Mouse (Mus musculus) forebrain, embryonic 11.5 days (tissue): ENCODE results near the gene Gli3. TPM values are rescaled to one million over a fixed set of nuclear protein-coding genes. Genes with fewer than 3 reads are reported as not detected.

Experiments used
- ATAC-seq: fragments of 200-750 bp; cut with Nextera tagmentation; replicated peaks from 2 replicates; pipeline ENCODE4 v1.8.0; 2017; ENCODE audit warnings: moderate TSS enrichment; ENCODE audit not compliant: low FRiP score
- DNase-seq: peaks from one replicate; pipeline ENCODE4 v3.0.0-alpha.2; 2017; ENCODE audit warnings: low spot score
- H3K27ac ChIP-seq: fragments of 300-500 bp; sonication (generic); 2 replicates; pipeline ENCODE4 v1.5.1; 2014; ENCODE audit warnings: low read depth, low read length
- H3K27me3 ChIP-seq: fragments of 300-500 bp; sonication (generic); 2 replicates; pipeline ENCODE4 v1.6.1; 2014; ENCODE audit warnings: mild to moderate bottlenecking, low read length, mixed read lengths; ENCODE audit not compliant: control insufficient read depth, insufficient read depth
- H3K36me3 ChIP-seq: fragments of 300-500 bp; sonication (generic); 2 replicates; pipeline ENCODE4 v1.6.1; 2014; ENCODE audit warnings: mild to moderate bottlenecking, low read length, moderate library complexity, mixed read lengths; ENCODE audit not compliant: control insufficient read depth, insufficient read depth
- H3K4me1 ChIP-seq: fragments of 300-500 bp; sonication (generic); replicated peaks from 2 replicates; pipeline ENCODE4 v1.6.1; 2014; ENCODE audit warnings: low read length, mixed read lengths; ENCODE audit not compliant: control insufficient read depth, insufficient read depth
- H3K4me2 ChIP-seq: fragments of 300-500 bp; sonication (generic); 2 replicates; pipeline ENCODE4 v1.6.1; 2014; ENCODE audit warnings: low read depth, mild to moderate bottlenecking, low read length, moderate library complexity, mixed read lengths; ENCODE audit not compliant: severe bottlenecking
- H3K4me3 ChIP-seq: fragments of 300-500 bp; sonication (generic); 2 replicates; pipeline ENCODE4 v1.5.1; 2014; ENCODE audit warnings: low read depth, low read length
- H3K9ac ChIP-seq: fragments of 300-500 bp; sonication (generic); 2 replicates; pipeline ENCODE4 v1.6.1; 2014; ENCODE audit warnings: low read length
- H3K9me3 ChIP-seq: fragments of 300-500 bp; sonication (generic); 2 replicates; pipeline ENCODE4 v1.6.1; 2016; ENCODE audit warnings: low read length, mixed read lengths; ENCODE audit not compliant: control insufficient read depth
- WGBS: fragments of 180-500 bp; shearing (Covaris S2); extraction: QIAGEN DNeasy Blood & Tissue Kit; methylation state at CpG from one replicate; pipeline ENCODE4 v1.1.7; 2014; 5-methylcytosine and 5-hydroxymethylcytosine counted together
- polyA plus RNA-seq: library from polyadenylated mRNA; unstranded; fragments of >200 nt; fragmentation: Nextera tagmentation; extraction: Ambion mirVana; gene quantifications from 2 replicates; pipeline ENCODE4 v1.2.1, GENCODE M21; 2014

The Gli3 gene
- polyA plus RNA-seq: 67.0 and 68.0 TPM in 2 replicates

DNA sequence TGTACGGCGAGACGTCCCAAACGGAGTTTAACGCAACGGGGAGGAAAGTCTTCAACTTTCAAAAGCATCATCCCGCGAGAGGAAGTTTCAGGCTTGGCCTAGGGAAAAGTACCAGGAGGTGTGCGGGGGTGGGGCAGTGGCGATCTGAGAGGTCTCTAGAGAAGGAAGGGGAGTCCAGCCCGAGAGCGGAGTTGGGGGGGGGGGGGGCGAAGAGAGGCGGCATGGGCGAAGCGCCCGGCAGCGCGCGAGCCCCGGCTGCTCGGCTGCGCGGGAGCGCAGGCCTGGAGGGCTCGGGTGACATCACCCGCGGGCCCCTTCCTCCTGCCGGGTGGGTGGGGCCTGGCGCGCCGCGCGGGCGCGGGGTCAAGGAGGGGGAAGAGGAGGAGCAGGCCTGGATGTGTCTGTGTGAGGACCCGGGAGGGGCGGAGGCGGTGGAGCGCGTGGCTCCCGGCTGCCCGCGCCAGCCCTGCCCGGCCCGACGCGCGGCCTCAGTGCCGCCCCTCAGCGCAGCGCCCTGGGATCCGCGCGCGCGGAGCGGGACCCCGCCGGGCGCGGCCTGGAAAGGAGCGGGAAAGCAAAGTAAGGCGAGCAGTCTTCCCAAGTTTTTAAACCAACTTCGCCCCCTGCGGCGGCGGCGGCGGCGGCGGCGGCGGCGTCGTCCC is at the start of gene Gli3:
Gene Gli3, plus strand, starts transcription at position 406 of the 662 bp plus-strand sequence.
- H3K27me3 ChIP-seq: no peaks in the 10 kb centered on the region
- WGBS: under 1% methylated on average over 54 of the region's 76 CpGs
- no peaks in the 10 kb centered on the region for H3K36me3 ChIP-seq
- peak within 1 kb of the TSS; percentile 62 for H3K4me2 ChIP-seq
- H3K9me3 ChIP-seq: no peaks in the 10 kb centered on the region
- DNase-seq (peak; percentile 97), ATAC-seq (peak; percentile 95)
- no peaks in the 10 kb centered on the region; the same call in 1 of the 2 replicates for H3K4me1 ChIP-seq
- peak within 1 kb of the TSS; percentile 93 for H3K4me3 ChIP-seq
- peak within 1 kb of the TSS; percentile 99 for H3K27ac ChIP-seq
- H3K9ac ChIP-seq: peak within 1 kb of the TSS; percentile 99

DNA sequence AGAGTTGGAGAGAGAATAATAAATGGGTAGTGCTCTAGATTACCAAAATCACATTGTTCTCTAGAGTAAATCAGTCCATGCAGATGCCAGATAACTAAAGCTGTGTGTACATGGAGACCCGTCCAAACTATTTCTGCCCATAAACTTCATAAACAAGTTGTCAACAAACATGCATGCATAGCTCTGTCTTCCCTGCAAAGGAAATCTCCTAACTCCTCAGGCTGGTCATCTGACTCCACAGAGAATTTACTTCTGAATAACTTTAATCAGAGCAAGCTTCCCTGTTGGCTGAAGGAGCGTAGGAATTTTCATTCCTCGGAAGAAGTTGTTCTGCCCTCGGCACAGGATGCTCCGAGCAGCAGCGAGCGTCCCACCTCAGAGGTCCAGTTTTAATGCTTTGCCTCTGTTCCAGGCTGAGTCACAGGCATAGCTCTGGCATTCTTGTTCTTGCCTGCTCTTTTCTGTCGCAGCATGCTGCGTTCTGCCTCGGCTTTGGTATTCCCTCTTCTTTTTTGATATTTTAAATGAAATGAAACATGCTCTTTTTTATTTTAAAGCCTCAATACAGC is 41.8 kb upstream of the Gli3 start:
- WGBS: 57% methylated on average over 10 of the region's 10 CpGs
- no peak overlapping the region for H3K4me3 ChIP-seq
- H3K4me2 ChIP-seq: no peak overlapping the region
- no peak overlapping the region for H3K9ac ChIP-seq
- H3K27ac ChIP-seq: no peak overlapping the region
- H3K36me3 ChIP-seq: no peaks in the 10 kb centered on the region
- DNase-seq: no peak
- no peak for ATAC-seq
- H3K4me1 ChIP-seq: no peaks in the 10 kb centered on the region
- no peaks in the 10 kb centered on the region for H3K9me3 ChIP-seq
- H3K27me3 ChIP-seq: no peaks in the 10 kb centered on the region

DNA sequence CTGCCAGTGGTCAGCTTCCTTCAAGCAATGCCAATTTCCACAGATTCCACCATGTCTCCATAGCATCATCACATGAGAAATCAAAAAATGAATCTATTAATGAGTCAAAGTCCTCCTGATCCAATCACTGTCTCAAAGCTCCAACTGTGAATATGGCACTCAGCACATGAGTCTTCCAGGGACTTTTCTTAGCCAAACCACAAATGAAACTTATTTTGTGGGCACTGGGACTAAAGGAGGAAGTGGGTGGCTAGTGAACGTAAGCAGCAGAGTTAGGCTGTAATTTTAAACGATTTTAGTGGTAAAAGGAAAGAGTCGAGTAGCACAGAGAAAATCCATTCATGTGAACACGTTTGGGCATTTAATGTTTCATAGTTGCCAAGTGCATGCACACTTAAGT is 21.0 kb upstream of the Gli3 start:
- Histone ChIP-seq H3K4me3 (no peak overlapping the region), H3K4me2 (no peak overlapping the region), H3K27me3 (no peaks in the 10 kb centered on the region), H3K27ac (no peak overlapping the region), H3K4me1 (0 out of 2 replicates have a peak, but pooled peaks cover 1% of the 10 kb centered on the region), H3K36me3 (no peaks in the 10 kb centered on the region), H3K9ac (no peak overlapping the region), H3K9me3 (no peaks in the 10 kb centered on the region)
- WGBS: 93% methylated on average over 4 of the region's 4 CpGs
- DNase-seq (no peak), ATAC-seq (no peak)

- Histone ChIP-seq H3K9me3 (no peaks in the 10 kb centered on the region), H3K4me1 (0 out of 2 replicates have a peak, but pooled peaks cover 1% of the 10 kb centered on the region), H3K4me2 (no peak overlapping the region), H3K27me3 (no peaks in the 10 kb centered on the region), H3K27ac (no peak overlapping the region), H3K9ac (no peak overlapping the region), H3K36me3 (no peaks in the 10 kb centered on the region), H3K4me3 (no peak overlapping the region)
- DNase-seq: no peak
- no peak for ATAC-seq
- WGBS: 53% methylated on average over 4 of the region's 4 CpGs
Measured at GRCm38 (mm10) chr13:15444312-15444711, 18.7 kb upstream of the Gli3 start.

DNA sequence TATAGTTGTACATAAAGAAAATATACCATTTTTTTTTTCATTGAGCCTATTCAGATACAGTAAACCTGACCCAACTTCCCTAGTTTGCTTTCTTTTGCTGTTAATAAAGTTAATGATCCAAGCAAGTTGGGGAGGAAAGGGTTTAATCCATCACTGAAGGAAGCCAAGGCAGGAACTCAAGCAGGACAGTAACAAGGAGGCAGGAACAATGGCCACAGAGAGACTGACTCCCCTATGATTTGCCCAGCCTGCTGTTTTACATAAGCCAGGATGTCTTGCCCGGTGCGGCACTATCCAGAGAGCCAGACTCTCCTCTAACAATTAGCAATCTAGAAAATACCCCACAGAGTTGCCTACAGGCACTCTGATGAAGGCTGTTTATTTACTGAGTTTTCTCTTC is 17.4 kb upstream of the Gli3 start:
- 48% methylated on average over 2 of the region's 2 CpGs for WGBS

GRCm38 (mm10) chr13:15446004-15446403 is 17.0 kb upstream of the Gli3 start:
- Histone ChIP-seq H3K4me2 (no peak overlapping the region), H3K9me3 (no peaks in the 10 kb centered on the region), H3K27me3 (no peaks in the 10 kb centered on the region), H3K27ac (no peak overlapping the region), H3K9ac (no peak overlapping the region), H3K4me1 (0 out of 2 replicates have a peak, but pooled peaks cover 1% of the 10 kb centered on the region), H3K4me3 (no peak overlapping the region), H3K36me3 (no peaks in the 10 kb centered on the region)
- ATAC-seq (no peak), DNase-seq (no peak)
- WGBS: 79% methylated on average over 8 of the region's 8 CpGs

More for the DNA sequence above, 17.4 kb upstream of the Gli3 start:
- H3K9ac ChIP-seq: no peak overlapping the region
- DNase-seq (no peak), ATAC-seq (no peak)
- no peaks in the 10 kb centered on the region for H3K27me3 ChIP-seq
- 0 out of 2 replicates have a peak, but pooled peaks cover 1% of the 10 kb centered on the region for H3K4me1 ChIP-seq
- H3K9me3 ChIP-seq: no peaks in the 10 kb centered on the region
- H3K36me3 ChIP-seq: no peaks in the 10 kb centered on the region
- no peak overlapping the region for H3K27ac ChIP-seq
- H3K4me3 ChIP-seq: no peak overlapping the region
- H3K4me2 ChIP-seq: no peak overlapping the region

- no peaks in the 10 kb centered on the region for H3K27me3 ChIP-seq
- DNase-seq (no peak), ATAC-seq (no peak)
- no peak overlapping the region for H3K27ac ChIP-seq
- H3K36me3 ChIP-seq: no peaks in the 10 kb centered on the region
- H3K9me3 ChIP-seq: no peaks in the 10 kb centered on the region
- H3K4me1 ChIP-seq: 0 out of 2 replicates have a peak, but pooled peaks cover 1% of the 10 kb centered on the region
- no peak overlapping the region for H3K4me2 ChIP-seq
- H3K9ac ChIP-seq: no peak overlapping the region
- no peak overlapping the region for H3K4me3 ChIP-seq
- 82% methylated on average over 7 of the region's 7 CpGs for WGBS
Measured at GRCm38 (mm10) chr13:15446782-15447564, 16.1 kb upstream of the Gli3 start.

DNA sequence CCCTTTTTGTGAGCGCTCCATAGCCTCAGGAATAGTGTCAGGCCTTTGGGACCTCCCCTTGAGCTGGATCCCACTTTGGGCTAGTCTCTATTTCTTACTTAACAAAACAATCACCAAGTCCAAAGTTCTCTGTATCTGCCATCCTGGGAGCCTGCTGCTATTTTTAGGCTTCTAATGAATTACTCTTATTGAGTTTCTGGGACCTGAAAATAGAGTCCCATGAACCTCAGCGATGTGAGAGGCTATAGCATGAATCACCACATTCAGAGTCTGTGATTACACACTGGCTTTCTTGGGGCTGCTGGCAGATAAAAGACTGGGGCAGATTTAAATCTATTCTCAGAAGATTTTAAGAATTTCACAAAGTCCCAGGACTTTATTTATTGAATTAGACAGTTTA is 12.1 kb upstream of the Gli3 start:
- H3K27me3 ChIP-seq: no peaks in the 10 kb centered on the region
- H3K9me3 ChIP-seq: no peaks in the 10 kb centered on the region
- 64% methylated on average over 2 of the region's 2 CpGs for WGBS
- DNase-seq: no peak
- H3K4me1 ChIP-seq: no peaks in the 10 kb centered on the region
- H3K9ac ChIP-seq: no peak overlapping the region
- H3K4me2 ChIP-seq: no peak overlapping the region
- H3K36me3 ChIP-seq: no peaks in the 10 kb centered on the region
- H3K4me3 ChIP-seq: no peak overlapping the region
- no peak for ATAC-seq
- H3K27ac ChIP-seq: no peak overlapping the region
